Mouse (Mus musculus) lung, adult 2 months (tissue): ENCODE measurements around the gene Nudt8.

ENCODE experiments used
- CTCF ChIP-seq: fragments of 200-500 bp; IDR thresholded peaks from 2 replicates; pipeline ENCODE4 v1.5.1; 2011; ENCODE audit warnings: mild to moderate bottlenecking, low read length, control low read depth; ENCODE audit not compliant: insufficient read depth
- POLR2A ChIP-seq: fragments of 200-500 bp; IDR thresholded peaks from 2 replicates; pipeline ENCODE4 v1.6.1; 2011; ENCODE audit warnings: low read depth, mild to moderate bottlenecking, control low read depth, low read length, borderline replicate concordance; ENCODE audit errors: extremely low read depth

- TF ChIP-seq CTCF, result no peak
- no peak for TF ChIP-seq POLR2A
Measured at GRCm38 (mm10) chr19:3999121-3999730, 1.2 kb upstream of the Nudt8 start.
